Mouse (Mus musculus): ENCODE results near the gene Atp8a1.

Gene Atp8a1

GRCm38 (mm10) chr5:67688001-67688400 lies 159.2 kb downstream of the Atp8a1 start:
- DNase-seq (ENCODE audit: low read depth in 2 of 2, low spot score in 2 of 2): no peak

- DNase-seq (ENCODE audit: low read depth in 2 of 2, low spot score in 2 of 2): no peak
Observed at GRCm38 (mm10) chr5:67685906-67686305, 161.3 kb downstream of the Atp8a1 start.

GRCm38 (mm10) chr5:67685461-67685860 lies 161.8 kb downstream of the Atp8a1 start:
- no peak for DNase-seq (ENCODE audit: low read depth in 2 of 2, low spot score in 2 of 2)

- DNase-seq (ENCODE audit: low read depth in 2 of 2, low spot score in 2 of 2): no peak
Observed at GRCm38 (mm10) chr5:67678819-67679218, 168.4 kb downstream of the Atp8a1 start.

- DNase-seq (ENCODE audit: low read depth in 2 of 2, low spot score in 2 of 2): no peak
Observed at GRCm38 (mm10) chr5:67673008-67673407, 174.2 kb downstream of the Atp8a1 start.

- DNase-seq (ENCODE audit: low read depth in 2 of 2, low spot score in 2 of 2): no peak
Observed at GRCm38 (mm10) chr5:67670158-67670557, 177.1 kb downstream of the Atp8a1 start.

GRCm38 (mm10) chr5:67669436-67669896 lies 177.8 kb downstream of the Atp8a1 start:
- no peak for DNase-seq (ENCODE audit: low read depth in 2 of 2, low spot score in 2 of 2)

GRCm38 (mm10) chr5:67662715-67663114 lies 184.5 kb downstream of the Atp8a1 start:
- no peak for DNase-seq (ENCODE audit: low read depth in 2 of 2, low spot score in 2 of 2)

- no peak for DNase-seq (ENCODE audit: low read depth in 2 of 2, low spot score in 2 of 2)
Observed at GRCm38 (mm10) chr5:67659864-67660263, 187.4 kb downstream of the Atp8a1 start.

GRCm38 (mm10) chr5:67656821-67657259 lies 190.4 kb downstream of the Atp8a1 start:
- no peak for DNase-seq (ENCODE audit: low read depth in 2 of 2, low spot score in 2 of 2)

GRCm38 (mm10) chr5:67655696-67656519 lies 191.3 kb downstream of the Atp8a1 start:
- DNase-seq (ENCODE audit: low read depth in 2 of 2, low spot score in 2 of 2): no peak

GRCm38 (mm10) chr5:67654572-67654971 lies 192.7 kb downstream of the Atp8a1 start:
- DNase-seq (ENCODE audit: low read depth in 2 of 2, low spot score in 2 of 2): no peak

GRCm38 (mm10) chr5:67653543-67653942 lies 193.7 kb downstream of the Atp8a1 start:
- DNase-seq (ENCODE audit: low read depth in 2 of 2, low spot score in 2 of 2): no peak

- DNase-seq (ENCODE audit: low read depth in 2 of 2, low spot score in 2 of 2): no peak
Observed at GRCm38 (mm10) chr5:67652468-67652867, 194.8 kb downstream of the Atp8a1 start.

- DNase-seq (ENCODE audit: low read depth in 2 of 2, low spot score in 2 of 2): no peak
Observed at GRCm38 (mm10) chr5:67650021-67650420, 197.2 kb downstream of the Atp8a1 start.

GRCm38 (mm10) chr5:67649156-67649555 lies 198.1 kb downstream of the Atp8a1 start:
- no peak for DNase-seq (ENCODE audit: low read depth in 2 of 2, low spot score in 2 of 2)

- DNase-seq (ENCODE audit: low read depth in 2 of 2, low spot score in 2 of 2): no peak
Observed at GRCm38 (mm10) chr5:67647568-67647967, 199.7 kb downstream of the Atp8a1 start.

GRCm38 (mm10) chr5:67646756-67647529 lies 200.3 kb downstream of the Atp8a1 start:
- no peak for DNase-seq (ENCODE audit: low read depth in 2 of 2, low spot score in 2 of 2)

- no peak for DNase-seq (ENCODE audit: low read depth in 2 of 2, low spot score in 2 of 2)
Observed at GRCm38 (mm10) chr5:67643537-67644255, 203.5 kb downstream of the Atp8a1 start.

- DNase-seq (ENCODE audit: low read depth in 2 of 2, low spot score in 2 of 2): no peak
Observed at GRCm38 (mm10) chr5:67641406-67642120, 205.7 kb downstream of the Atp8a1 start.

Measured in CD8-positive naive resting alpha-beta T cell, adult 2 months (primary cell).